ENCODE assay signal across 7 mouse cellular contexts in genomic region chr1:174553272-174554007, GRCm38 (mm10). TPM values are rescaled to one million over a fixed set of nuclear protein-coding genes. Genes with fewer than 3 reads are reported as not detected.
DNase-seq lines count a peak whose midpoint lies in the region; ATAC-seq and TF ChIP-seq lines count a peak whose summit lies in the region.

No protein-coding gene starts in this region.

- peak in 1 of 2 experiments; percentile 33 for DNase-seq in spleen, adult 2 months (ENCODE audit: low read depth in 1 of 2, low spot score in 2 of 2)
- DNase-seq in spleen, adult 12 weeks (ENCODE audit: low spot score), result no peak
- DNase-seq in adrenal gland, postnatal 36 days, result peak; percentile 58 to 61
- DNase-seq in embryonic facial prominence, embryonic 10.5 days (ENCODE audit: low spot score), result peak; percentile 66
- DNase-seq in induced T-regulatory cell, adult 2 months (ENCODE audit: low read depth), result peak; percentile 3
- DNase-seq in liver, embryonic 14.5 days (ENCODE audit: low read depth in 3 of 3, low spot score in 3 of 3), result no peak
- DNase-seq in right cerebral cortex, postnatal 14 days, result peak; percentile 72

- TF ChIP-seq POLR2A in spleen, adult 2 months (IDR thresholded peaks at IDR 0.05; ENCODE audit: low read depth, low read length), result no peak

- no peaks in the 10 kb centered on the region for H3K4me1 ChIP-seq in spleen, adult 2 months (ENCODE audit: control insufficient read depth, insufficient read depth, insufficient read length)
- no peaks in the 10 kb centered on the region for H3K4me1 ChIP-seq in embryonic facial prominence, embryonic 10.5 days
- no peaks in the 10 kb centered on the region for H3K4me1 ChIP-seq in liver, embryonic 14.5 days (replicated peaks; ENCODE audit: control insufficient read depth in 2 of 2, insufficient read depth in 2 of 2, low read length in 1 of 2)

- no peaks in the 10 kb centered on the region for H3K9me3 ChIP-seq in embryonic facial prominence, embryonic 10.5 days
- no peaks in the 10 kb centered on the region for H3K9me3 ChIP-seq in liver, embryonic 14.5 days (ENCODE audit: control insufficient read depth, low read length)

- no peak overlapping the region for H3K9ac ChIP-seq in liver, embryonic 14.5 days (replicated peaks)

- TF ChIP-seq EP300 in liver, embryonic 14.5 days (IDR thresholded peaks at IDR 0.05; ENCODE audit: low read depth), result no peak

- no peaks in the 10 kb centered on the region for H3K27me3 ChIP-seq in spleen, adult 2 months (ENCODE audit: control insufficient read depth, insufficient read depth, low read length)
- no peaks in the 10 kb centered on the region for H3K27me3 ChIP-seq in embryonic facial prominence, embryonic 10.5 days (replicated peaks; ENCODE audit: low read depth, poor library complexity, severe bottlenecking)
- H3K27me3 ChIP-seq in liver, embryonic 14.5 days (ENCODE audit: control insufficient read depth, insufficient read depth, low read length), result no peaks in the 10 kb centered on the region

- TF ChIP-seq CTCF in spleen, adult 2 months (IDR thresholded peaks at IDR 0.05; ENCODE audit: extremely low read depth, insufficient read depth, insufficient read length, insufficient replicate concordance), result peak; percentile 46; the same call in 1 of the 2 replicates
- TF ChIP-seq CTCF in liver, embryonic 14.5 days (IDR thresholded peaks at IDR 0.05; ENCODE audit: low read depth), result peak; percentile 73

- no peaks in the 10 kb centered on the region for H3K36me3 ChIP-seq in spleen, adult 2 months (ENCODE audit: control insufficient read depth, insufficient read depth, low read length)
- no peaks in the 10 kb centered on the region for H3K36me3 ChIP-seq in embryonic facial prominence, embryonic 10.5 days (replicated peaks)
- H3K36me3 ChIP-seq in liver, embryonic 14.5 days (replicated peaks; ENCODE audit: control insufficient read depth, insufficient read depth, low read depth), result no peaks in the 10 kb centered on the region

- ATAC-seq in liver, embryonic 14.5 days (ENCODE audit: insufficient read depth), result no peak

- WGBS in spleen, adult 2 months, result 39% methylated on average over 2 of the region's 2 CpGs
- 25% methylated on average over 2 of the region's 2 CpGs for WGBS in embryonic facial prominence, embryonic 10.5 days
- WGBS in liver, embryonic 14.5 days (ENCODE audit: insufficient replicate concordance), result 19% methylated on average over 2 of the region's 2 CpGs

- H3K4me3 ChIP-seq in spleen, adult 2 months (ENCODE audit: extremely low read depth, insufficient read depth, insufficient read length), result no peak overlapping the region
- H3K4me3 ChIP-seq in embryonic facial prominence, embryonic 10.5 days, result no peak overlapping the region
- no peak overlapping the region for H3K4me3 ChIP-seq in liver, embryonic 14.5 days (ENCODE audit: insufficient read depth in 1 of 2, low read depth in 2 of 2, low read length in 2 of 2)

- H3K27ac ChIP-seq in spleen, adult 2 months (ENCODE audit: insufficient read depth, low read length), result no peak overlapping the region
- H3K27ac ChIP-seq in embryonic facial prominence, embryonic 10.5 days (replicated peaks), result no peak overlapping the region
- H3K27ac ChIP-seq in liver, embryonic 14.5 days, result no peak overlapping the region

- no peak overlapping the region for H3K4me2 ChIP-seq in liver, embryonic 14.5 days (ENCODE audit: low read depth)

RNA-seq across cellular contexts. Expression of gene Fmn2, which starts 51.8 kb away (rescaled TPM):
- 0.04 and 0.06 TPM in 2 replicates for polyA plus RNA-seq in spleen, adult 2 months (2012; rRNA removed)
- 1 to 10 TPM; 2.1 to 2.4 TPM for total RNA-seq in adrenal gland, postnatal 36 days (2021)
- polyA plus RNA-seq in embryonic facial prominence, embryonic 10.5 days (2016; fragmentation: Nextera tagmentation; extraction: Ambion mirVana), result 2.4 and 2.5 TPM in 2 replicates
- polyA plus RNA-seq in liver, embryonic 14.5 days (2012; rRNA removed), result 0.03 and 0.17 TPM in 2 replicates
- polyA plus RNA-seq in liver, embryonic 14.5 days (2014; fragmentation: Nextera tagmentation; extraction: Ambion mirVana), result not detected in 2 replicates

Comparison
In these comparisons a context has a peak if more than half of its experiments do, and no peak if none do; other contexts are left out.
1. DNase-seq: peak in adrenal gland, postnatal 36 days (2 of 2), embryonic facial prominence, embryonic 10.5 days (single experiment), induced T-regulatory cell, adult 2 months (single experiment) and right cerebral cortex, postnatal 14 days (single experiment); none in spleen, adult 12 weeks (single experiment) and liver, embryonic 14.5 days (0 of 3).